Mouse (Mus musculus) CD4-positive naive resting alpha-beta T cell, adult 57 days (primary cell): ENCODE results near the gene Pglyrp3. TPM values are rescaled to one million over a fixed set of nuclear protein-coding genes. Genes with fewer than 3 reads are reported as not detected.

Experiments
- total RNA-seq: library from RNA; stranded (reverse); gene quantifications from one replicate; pipeline ENCODE4 v1.2.4, GENCODE M21; 2023

The Pglyrp3 gene
- total RNA-seq, result not detected

GRCm38 (mm10) chr3:92014283-92014682 lies at the start of gene Pglyrp3:
Pglyrp3 (plus strand) TSS chr3:92014583.

Other genes with a start within 250 kb of the Pglyrp3 start
- not detected for gene Lor, start 68.6 kb downstream of the Pglyrp3 start, total RNA-seq
- not detected for gene Prr9, start 109.4 kb downstream of the Pglyrp3 start, total RNA-seq
- gene Lelp1, start 128.2 kb downstream of the Pglyrp3 start, total RNA-seq, result not detected
- not detected for gene Sprr2a1, start 201.2 kb downstream of the Pglyrp3 start, total RNA-seq
- not detected for gene Sprr2a2, start 201.3 kb downstream of the Pglyrp3 start, total RNA-seq